Mouse (Mus musculus) hindbrain, embryonic 13.5 days (tissue): ENCODE results near the gene Fam196b. TPM values are rescaled to one million over a fixed set of nuclear protein-coding genes. Genes with fewer than 3 reads are reported as not detected.

Source experiments
- ATAC-seq: fragments of 200-750 bp; cut with Nextera tagmentation; 2 replicates; pipeline ENCODE4 v1.8.0; 2017; ENCODE audit warnings: moderate TSS enrichment; ENCODE audit not compliant: low FRiP score
- H3K27ac ChIP-seq: fragments of 300-500 bp; sonication (generic); 2 replicates; pipeline ENCODE4 v1.5.1; 2015; ENCODE audit warnings: inconsistent platforms, mild to moderate bottlenecking, moderate library complexity
- H3K27me3 ChIP-seq: fragments of 300-500 bp; sonication (generic); 2 replicates; pipeline ENCODE4 v1.6.1; 2015; ENCODE audit warnings: mild to moderate bottlenecking, inconsistent platforms
- H3K36me3 ChIP-seq: fragments of 300-500 bp; sonication (generic); 2 replicates; pipeline ENCODE4 v1.6.1; 2015; ENCODE audit warnings: mild to moderate bottlenecking, inconsistent platforms
- H3K4me1 ChIP-seq: fragments of 300-500 bp; sonication (generic); replicated peaks from 2 replicates; pipeline ENCODE4 v1.6.1; 2015; ENCODE audit warnings: inconsistent platforms
- H3K4me2 ChIP-seq: fragments of 300-500 bp; sonication (generic); 2 replicates; pipeline ENCODE4 v1.6.1; 2015; ENCODE audit warnings: inconsistent platforms, mild to moderate bottlenecking, moderate library complexity
- H3K4me3 ChIP-seq: fragments of 300-500 bp; sonication (generic); 2 replicates; pipeline ENCODE4 v1.5.1; 2015; ENCODE audit warnings: mild to moderate bottlenecking, inconsistent platforms
- H3K9ac ChIP-seq: fragments of 300-500 bp; sonication (generic); 2 replicates; pipeline ENCODE4 v1.6.1; 2015; ENCODE audit warnings: mild to moderate bottlenecking, inconsistent platforms
- H3K9me3 ChIP-seq: fragments of 300-500 bp; sonication (generic); 2 replicates; pipeline ENCODE4 v1.6.1; 2016; ENCODE audit warnings: inconsistent platforms
- WGBS: fragments of 180-500 bp; shearing (Covaris S2); methylation state at CpG from one replicate; pipeline ENCODE4 v1.1.7; 2015; 5-methylcytosine and 5-hydroxymethylcytosine counted together
- polyA plus RNA-seq: library from polyadenylated mRNA; unstranded; fragments of >200 nt; fragmentation: Nextera tagmentation; extraction: Ambion mirVana; gene quantifications from 2 replicates; pipeline ENCODE4 v1.2.1, GENCODE M21; 2015

The Fam196b gene
- polyA plus RNA-seq, 1 experiment from 2014 or later, result 3.5 TPM

DNA sequence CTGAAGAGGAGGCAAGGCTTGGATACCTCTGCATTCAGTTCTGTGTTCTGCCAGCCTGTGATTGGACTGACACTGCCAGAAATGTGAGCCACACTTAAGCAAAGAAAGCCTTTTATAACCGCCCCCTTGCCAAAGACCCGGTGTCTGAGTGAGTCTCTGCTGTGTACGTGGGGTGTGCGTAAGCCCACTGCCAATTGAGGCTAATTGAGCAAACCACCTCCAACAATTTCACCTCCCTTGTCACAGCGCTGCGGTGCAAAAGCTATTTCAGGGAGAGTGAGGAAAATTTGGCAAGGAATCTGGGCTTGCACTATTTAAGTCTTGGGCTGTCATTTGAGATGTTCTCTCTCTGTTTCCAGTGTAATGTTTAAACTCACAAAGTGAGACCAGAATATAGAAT, 106.4 kb downstream of the Fam196b start:
- no peak for ATAC-seq
- Histone ChIP-seq H3K36me3 (peaks cover 5% of the 10 kb centered on the region; the same call in 1 of the 2 replicates), H3K9ac (no peak overlapping the region), H3K4me1 (peaks cover 24% of the 10 kb centered on the region), H3K27ac (no peak overlapping the region), H3K9me3 (no peaks in the 10 kb centered on the region), H3K4me3 (no peak overlapping the region), H3K4me2 (no peak overlapping the region), H3K27me3 (no peaks in the 10 kb centered on the region)
- 69% methylated on average over 6 of the region's 6 CpGs for WGBS

DNA sequence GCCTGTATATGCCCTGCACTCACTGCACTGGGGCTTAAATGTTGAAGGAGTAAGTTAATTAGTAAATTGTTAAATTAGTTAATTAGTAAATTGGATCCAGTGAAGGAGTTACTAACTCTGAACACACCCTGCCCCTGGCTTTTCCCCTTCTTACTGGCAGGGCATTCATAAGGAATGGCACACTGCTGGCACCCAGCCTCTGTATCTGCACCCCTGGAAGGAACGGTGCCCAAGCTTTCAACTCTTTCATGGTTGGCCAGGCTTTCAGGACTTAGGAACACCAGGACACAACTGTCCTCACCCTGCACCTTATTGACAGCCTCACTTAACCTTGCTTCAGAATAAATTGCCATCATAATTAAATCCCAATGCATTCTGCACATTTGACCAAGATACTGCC, 109.9 kb downstream of the Fam196b start:
- Histone ChIP-seq H3K4me3 (no peak overlapping the region), H3K27ac (no peak overlapping the region), H3K27me3 (no peaks in the 10 kb centered on the region), H3K4me2 (no peak overlapping the region), H3K4me1 (no peaks in the 10 kb centered on the region), H3K36me3 (peaks cover 5% of the 10 kb centered on the region; the same call in 1 of the 2 replicates), H3K9ac (no peak overlapping the region), H3K9me3 (no peaks in the 10 kb centered on the region)
- WGBS, result 80% methylated on average over 1 of the region's 1 CpGs
- ATAC-seq, result no peak

GRCm38 (mm10) chr11:34427212-34427611, 112.6 kb downstream of the Fam196b start:
- no peaks in the 10 kb centered on the region for H3K9me3 ChIP-seq
- no peaks in the 10 kb centered on the region for H3K4me1 ChIP-seq
- peaks cover 3% of the 10 kb centered on the region; the same call in 1 of the 2 replicates for H3K27me3 ChIP-seq
- no peak overlapping the region for H3K9ac ChIP-seq
- H3K4me2 ChIP-seq, result no peak overlapping the region
- H3K4me3 ChIP-seq, result no peak overlapping the region
- H3K36me3 ChIP-seq, result no peaks in the 10 kb centered on the region
- ATAC-seq, result no peak
- 89% methylated on average over 5 of the region's 5 CpGs for WGBS
- no peak overlapping the region for H3K27ac ChIP-seq

DNA sequence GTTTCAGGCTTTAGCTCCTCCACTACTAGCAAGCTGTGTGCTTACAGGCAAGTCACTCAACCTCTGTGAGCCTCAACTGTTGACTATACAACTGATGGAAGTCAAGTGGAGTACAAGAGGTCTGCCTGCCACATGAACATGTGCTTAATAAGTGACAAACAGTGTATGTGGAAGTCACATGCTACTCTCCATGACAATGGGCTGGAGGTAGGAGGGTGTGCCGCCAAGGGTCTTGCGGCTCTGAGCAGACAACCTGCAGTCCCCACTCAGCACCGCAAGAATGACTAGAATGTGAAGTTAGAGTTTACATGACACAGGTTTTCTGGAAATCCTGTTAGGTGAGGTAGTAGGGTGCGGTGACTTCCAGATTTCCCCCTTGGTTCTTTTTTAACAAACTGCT, 116.3 kb downstream of the Fam196b start:
- H3K36me3 ChIP-seq, result no peaks in the 10 kb centered on the region
- H3K9me3 ChIP-seq, result no peaks in the 10 kb centered on the region
- no peak overlapping the region for H3K9ac ChIP-seq
- H3K4me1 ChIP-seq, result no peaks in the 10 kb centered on the region
- no peak overlapping the region for H3K27ac ChIP-seq
- 80% methylated on average over 4 of the region's 4 CpGs for WGBS
- ATAC-seq, result no peak
- peaks cover 3% of the 10 kb centered on the region; the same call in 1 of the 2 replicates for H3K27me3 ChIP-seq
- no peak overlapping the region for H3K4me2 ChIP-seq
- H3K4me3 ChIP-seq, result no peak overlapping the region

DNA sequence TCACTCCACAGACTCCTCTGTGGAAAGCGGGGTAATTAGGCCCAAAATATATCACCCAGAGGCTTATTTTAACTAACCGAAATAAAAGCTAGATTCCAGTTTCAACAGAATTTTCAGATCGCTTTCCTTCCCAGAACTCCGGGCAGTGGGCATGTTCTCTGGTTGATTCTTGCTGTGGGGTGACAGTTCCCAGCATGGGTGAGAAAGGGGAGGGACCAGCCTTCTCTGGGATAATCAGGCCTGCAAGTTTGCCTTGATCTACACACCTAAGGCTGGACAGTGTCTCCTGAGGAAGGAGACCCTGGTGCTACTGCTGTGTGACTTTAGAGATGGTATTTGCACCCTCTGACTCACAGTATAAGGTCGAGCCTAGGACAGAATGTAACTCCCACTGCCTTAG, 116.7 kb downstream of the Fam196b start:
- Histone ChIP-seq H3K4me2 (no peak overlapping the region), H3K36me3 (no peaks in the 10 kb centered on the region), H3K27me3 (peaks cover 3% of the 10 kb centered on the region; the same call in 1 of the 2 replicates), H3K4me1 (no peaks in the 10 kb centered on the region), H3K27ac (no peak overlapping the region), H3K9ac (no peak overlapping the region), H3K9me3 (no peaks in the 10 kb centered on the region), H3K4me3 (no peak overlapping the region)
- WGBS, result 82% methylated on average over 5 of the region's 5 CpGs
- ATAC-seq, result no peak

DNA sequence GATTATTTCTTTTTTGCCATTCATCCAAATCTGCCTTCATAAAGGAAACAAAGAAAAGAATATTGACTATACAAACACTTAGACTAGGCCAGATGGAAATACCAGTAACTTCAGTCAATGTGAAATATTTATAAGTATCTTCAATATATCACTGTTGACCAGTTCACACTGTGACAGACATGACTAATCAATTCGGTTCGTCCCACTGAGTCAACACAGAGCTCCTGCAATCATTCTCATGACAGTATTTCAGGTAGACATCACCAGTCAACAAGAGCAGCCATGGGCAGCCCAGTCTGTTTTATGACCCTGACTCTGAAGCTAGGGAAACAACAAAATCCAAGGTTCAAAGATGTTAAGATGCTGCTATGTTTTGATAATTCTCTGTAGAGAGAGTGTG, 117.4 kb downstream of the Fam196b start:
- H3K9me3 ChIP-seq, result no peaks in the 10 kb centered on the region
- H3K27me3 ChIP-seq, result peaks cover 3% of the 10 kb centered on the region; the same call in 1 of the 2 replicates
- H3K9ac ChIP-seq, result no peak overlapping the region
- WGBS, result 67% methylated on average over 2 of the region's 2 CpGs
- H3K4me3 ChIP-seq, result no peak overlapping the region
- no peak overlapping the region for H3K4me2 ChIP-seq
- H3K36me3 ChIP-seq, result no peaks in the 10 kb centered on the region
- H3K4me1 ChIP-seq, result no peaks in the 10 kb centered on the region
- no peak for ATAC-seq
- no peak overlapping the region for H3K27ac ChIP-seq

DNA sequence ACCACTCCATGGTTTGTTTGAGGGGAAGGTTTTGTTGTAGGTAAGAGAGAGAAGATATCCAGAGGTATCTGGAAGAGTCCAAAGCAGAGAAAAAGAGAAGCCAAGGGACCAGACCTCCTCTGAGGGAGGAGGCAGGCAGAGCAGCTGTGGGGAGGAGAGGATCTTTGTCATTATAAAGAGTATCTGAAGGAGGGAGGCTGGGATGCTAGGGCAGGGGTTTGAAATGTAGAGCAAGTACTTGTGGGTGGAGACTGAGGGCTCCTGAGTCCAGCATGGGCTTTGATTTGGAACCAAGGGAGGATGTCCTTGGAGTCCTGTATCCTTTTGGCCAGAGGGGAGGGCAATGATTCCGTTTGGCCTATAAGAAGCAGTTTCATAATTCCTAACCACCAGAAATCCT, 122.8 kb downstream of the Fam196b start:
- ATAC-seq, result no peak
- Histone ChIP-seq H3K9me3 (no peaks in the 10 kb centered on the region), H3K36me3 (no peaks in the 10 kb centered on the region), H3K27ac (no peak overlapping the region), H3K4me3 (no peak overlapping the region), H3K9ac (no peak overlapping the region), H3K4me2 (no peak overlapping the region), H3K27me3 (no peaks in the 10 kb centered on the region), H3K4me1 (no peaks in the 10 kb centered on the region)
- WGBS, result 61% methylated on average over 1 of the region's 1 CpGs

GRCm38 (mm10) chr11:34438429-34438828, 123.8 kb downstream of the Fam196b start:
- Histone ChIP-seq H3K27me3 (no peaks in the 10 kb centered on the region), H3K4me1 (no peaks in the 10 kb centered on the region), H3K4me2 (no peak overlapping the region), H3K4me3 (no peak overlapping the region), H3K27ac (no peak overlapping the region), H3K9ac (no peak overlapping the region), H3K36me3 (no peaks in the 10 kb centered on the region), H3K9me3 (no peaks in the 10 kb centered on the region)
- no peak for ATAC-seq
- WGBS, result 77% methylated on average over 2 of the region's 2 CpGs

- H3K9ac ChIP-seq, result no peak overlapping the region
- H3K27ac ChIP-seq, result no peak overlapping the region
- no peaks in the 10 kb centered on the region for H3K9me3 ChIP-seq
- H3K4me1 ChIP-seq, result no peaks in the 10 kb centered on the region
- ATAC-seq, result no peak
- WGBS, result 50% methylated on average over 4 of the region's 4 CpGs
- H3K27me3 ChIP-seq, result no peaks in the 10 kb centered on the region
- no peak overlapping the region for H3K4me3 ChIP-seq
- H3K36me3 ChIP-seq, result no peaks in the 10 kb centered on the region
- no peak overlapping the region for H3K4me2 ChIP-seq
Measured at GRCm38 (mm10) chr11:34447891-34448290, 133.3 kb downstream of the Fam196b start.

DNA sequence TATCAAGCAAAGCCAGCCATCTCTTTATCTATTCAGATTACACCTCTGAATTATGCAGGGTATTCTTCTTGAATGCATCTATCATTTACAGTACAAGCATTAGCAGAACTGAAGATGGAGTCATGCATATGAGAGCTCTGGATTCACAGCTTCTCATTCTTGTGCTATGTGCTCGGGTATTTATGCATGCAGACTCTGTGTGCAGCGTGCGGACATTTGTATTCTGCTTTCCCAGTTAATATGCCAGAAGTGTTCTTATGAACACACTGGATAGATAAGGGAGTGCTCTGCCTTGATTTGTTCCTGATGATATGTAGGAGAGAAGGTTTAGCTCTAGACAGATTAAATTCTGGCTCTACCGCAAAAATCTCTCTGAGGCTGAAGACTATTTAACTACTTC, 135.3 kb downstream of the Fam196b start:
- H3K4me3 ChIP-seq, result no peak overlapping the region
- no peaks in the 10 kb centered on the region for H3K9me3 ChIP-seq
- no peaks in the 10 kb centered on the region for H3K27me3 ChIP-seq
- H3K4me2 ChIP-seq, result no peak overlapping the region
- no peak for ATAC-seq
- 82% methylated on average over 4 of the region's 4 CpGs for WGBS
- H3K4me1 ChIP-seq, result no peaks in the 10 kb centered on the region
- H3K27ac ChIP-seq, result no peak overlapping the region
- H3K36me3 ChIP-seq, result no peaks in the 10 kb centered on the region
- H3K9ac ChIP-seq, result no peak overlapping the region

DNA sequence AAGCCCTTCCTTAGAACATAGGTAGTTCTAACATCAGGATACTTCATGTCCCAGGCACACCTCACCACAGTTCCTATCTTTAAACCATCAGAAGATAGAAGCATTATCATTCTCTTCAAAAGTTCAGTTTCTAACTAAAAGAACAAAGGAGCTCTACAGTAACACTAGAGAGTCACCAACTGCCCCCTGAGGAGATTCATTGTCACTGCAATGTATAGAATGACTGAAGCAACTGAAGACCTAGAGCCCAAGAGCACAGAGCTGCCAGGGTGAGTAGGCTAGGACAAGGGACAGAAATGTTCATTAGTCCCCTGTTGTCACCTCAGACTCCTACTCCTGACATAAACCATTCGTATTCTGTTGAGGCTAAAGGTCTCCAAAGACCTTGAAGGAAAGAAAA, 152.4 kb downstream of the Fam196b start:
- Histone ChIP-seq H3K27ac (no peak overlapping the region), H3K36me3 (no peaks in the 10 kb centered on the region), H3K4me3 (no peak overlapping the region), H3K4me1 (peaks cover 10% of the 10 kb centered on the region; the same call in 1 of the 2 replicates), H3K27me3 (no peaks in the 10 kb centered on the region), H3K9me3 (no peaks in the 10 kb centered on the region), H3K9ac (no peak overlapping the region), H3K4me2 (no peak overlapping the region)
- no peak for ATAC-seq
- 59% methylated on average over 1 of the region's 1 CpGs for WGBS

- H3K27ac ChIP-seq, result peak overlapping the region; percentile 6; the same call in 1 of the 2 replicates
- ATAC-seq, result 0 out of 2 replicates have a peak, but pooled peaks have one; percentile 32
- H3K4me1 ChIP-seq, result peaks cover 10% of the 10 kb centered on the region; the same call in 1 of the 2 replicates
- no peaks in the 10 kb centered on the region for H3K9me3 ChIP-seq
- no peak overlapping the region for H3K4me2 ChIP-seq
- no peak overlapping the region for H3K9ac ChIP-seq
- H3K36me3 ChIP-seq, result no peaks in the 10 kb centered on the region
- H3K27me3 ChIP-seq, result no peaks in the 10 kb centered on the region
- no peak overlapping the region for H3K4me3 ChIP-seq
- WGBS, result 40% methylated on average over 3 of the region's 3 CpGs
Measured at GRCm38 (mm10) chr11:34468571-34468970, 153.9 kb downstream of the Fam196b start.

DNA sequence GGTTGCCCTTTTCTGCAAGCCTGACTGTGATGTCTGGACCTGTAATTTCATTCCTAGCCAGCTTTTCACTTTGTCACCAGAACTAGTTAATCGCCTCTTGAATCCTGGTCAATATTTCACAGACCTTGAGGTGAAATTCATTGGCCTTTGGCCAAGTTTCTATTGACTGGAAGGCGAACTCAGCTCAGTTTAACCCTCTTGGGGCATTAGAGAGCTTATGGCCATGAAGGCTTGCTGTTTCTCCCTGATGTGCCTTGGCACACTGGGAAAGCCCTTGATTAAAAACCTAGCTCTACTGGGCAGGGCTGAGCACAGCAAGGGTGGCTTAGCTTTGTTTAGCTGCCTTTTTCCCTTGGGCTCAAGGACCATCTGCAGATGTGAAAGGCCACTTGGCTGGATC, 155.2 kb downstream of the Fam196b start:
- Histone ChIP-seq H3K27me3 (no peaks in the 10 kb centered on the region), H3K36me3 (no peaks in the 10 kb centered on the region), H3K4me2 (no peak overlapping the region), H3K9ac (no peak overlapping the region), H3K4me3 (no peak overlapping the region), H3K27ac (no peak overlapping the region), H3K4me1 (peaks cover 10% of the 10 kb centered on the region; the same call in 1 of the 2 replicates), H3K9me3 (no peaks in the 10 kb centered on the region)
- 70% methylated on average over 2 of the region's 2 CpGs for WGBS
- no peak for ATAC-seq
